Mouse (Mus musculus) heart, adult 2 months (tissue): ENCODE measurements around the gene Slc35e3.

Source experiments
- CTCF ChIP-seq: fragments of 200-600 bp; IDR thresholded peaks from 2 replicates; pipeline ENCODE4 v1.8.1; 2022; ENCODE audit warnings: antibody characterized with exemption, mild to moderate bottlenecking, moderate library complexity
- EP300 ChIP-seq: fragments of 200-500 bp; IDR thresholded peaks from 2 replicates; pipeline ENCODE4 v1.6.1; 2011; ENCODE audit warnings: low read depth, low read length, control low read depth; ENCODE audit not compliant: insufficient read depth

DNA sequence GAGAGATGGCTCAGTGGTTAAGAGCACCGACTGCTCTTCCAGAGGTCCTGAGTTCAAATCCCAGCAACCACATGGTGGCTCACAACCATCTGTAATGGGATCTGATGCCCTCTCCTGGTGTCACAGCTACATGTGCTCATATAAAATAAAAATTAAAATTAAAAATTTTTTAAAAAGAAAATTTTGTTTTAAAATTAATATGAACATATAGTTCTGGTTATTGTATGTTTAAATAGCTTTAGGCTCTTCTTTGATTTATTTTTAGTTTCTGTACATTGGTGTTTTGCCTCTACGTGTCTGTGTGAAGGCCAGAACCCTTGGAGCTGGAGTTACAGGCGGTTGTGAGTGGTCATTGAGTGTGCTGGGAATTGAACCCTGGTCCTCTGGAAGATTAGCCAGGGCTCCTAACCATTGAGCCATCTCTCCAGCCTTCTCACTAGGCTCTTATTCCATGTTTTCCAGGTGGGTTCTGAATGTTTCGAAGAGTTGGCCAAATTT is 19.2 kb downstream of the Slc35e3 start:
- no peak for TF ChIP-seq CTCF
- no peak for TF ChIP-seq EP300
